Mouse (Mus musculus) heart, adult 2 months (tissue): ENCODE data around the gene Fdxr. TPM values are rescaled to one million over a fixed set of nuclear protein-coding genes. Genes with fewer than 3 reads are reported as not detected.

ENCODE experiments used
- DNase-seq, 2 experiments: peaks; one replicate each; pipeline ENCODE4 v3.0.0; 2021
- H3K27ac ChIP-seq: fragments of 200-600 bp; 2 replicates; pipeline ENCODE4 v1.8.1; 2022
- H3K27me3 ChIP-seq: fragments of 200-500 bp; 2 replicates; pipeline ENCODE4 v1.6.1; 2012; ENCODE audit warnings: mild to moderate bottlenecking, low read length, inconsistent platforms, mixed read lengths; ENCODE audit not compliant: control insufficient read depth, insufficient read depth
- H3K36me3 ChIP-seq: fragments of 200-500 bp; 2 replicates; pipeline ENCODE4 v1.6.1; 2012; ENCODE audit warnings: low read length, inconsistent platforms; ENCODE audit not compliant: control insufficient read depth, insufficient read depth
- H3K4me1 ChIP-seq: fragments of 200-500 bp; 2 replicates; pipeline ENCODE4 v1.6.1; 2011; ENCODE audit warnings: low read length; ENCODE audit not compliant: control insufficient read depth, insufficient read depth
- H3K4me3 ChIP-seq: fragments of 200-600 bp; 2 replicates; pipeline ENCODE4 v1.8.1; 2022
- H3K79me2 ChIP-seq: fragments of 200-500 bp; replicated peaks from 2 replicates; pipeline ENCODE4 v1.6.1; 2012; ENCODE audit warnings: mild to moderate bottlenecking, inconsistent platforms, low read length, moderate library complexity, mixed read lengths; ENCODE audit not compliant: control insufficient read depth, insufficient read depth
- H3K9ac ChIP-seq: fragments of 200-500 bp; 2 replicates; pipeline ENCODE4 v1.6.1; 2012; ENCODE audit warnings: low read depth, mild to moderate bottlenecking, control low read depth, inconsistent platforms, low read length, mixed read lengths
- CTCF ChIP-seq: fragments of 200-600 bp; IDR thresholded peaks from 2 replicates; pipeline ENCODE4 v1.8.1; 2022; ENCODE audit warnings: antibody characterized with exemption, mild to moderate bottlenecking, moderate library complexity
- EP300 ChIP-seq: fragments of 200-500 bp; IDR thresholded peaks from 2 replicates; pipeline ENCODE4 v1.6.1; 2011; ENCODE audit warnings: low read depth, low read length, control low read depth; ENCODE audit not compliant: insufficient read depth
- POLR2A ChIP-seq: fragments of 200-500 bp; IDR thresholded peaks from 2 replicates; pipeline ENCODE4 v1.6.1; 2011; ENCODE audit warnings: mild to moderate bottlenecking, low read depth, low read length, control low read depth; ENCODE audit not compliant: insufficient read depth
- WGBS: fragments of 180-500 bp; shearing (Covaris S2); methylation state at CpG from one replicate; pipeline ENCODE4 v1.1.7; 2018; 5-methylcytosine and 5-hydroxymethylcytosine counted together
- intact Hi-C: fragments of 180-260 bp; cut with DNase I; formaldehyde crosslinking; loops from one replicate; pipeline ENCODE4 v1.15.1; 2025
- polyA plus RNA-seq: library from polyadenylated mRNA; depleted of rRNA; stranded (reverse); fragments of >200 nt; gene quantifications from 2 replicates; pipeline ENCODE4 v1.2.3, GENCODE M21; 2012
- total RNA-seq, 2 experiments: library from RNA; stranded (reverse); gene quantifications; 2 replicates each; pipeline ENCODE4 v1.2.3; 2021

Fdxr gene
- total and polyA plus RNA-seq, 3 experiments, result 7.1 to 8.8 (median 8.4) TPM

- Histone ChIP-seq H3K4me3 (no peak overlapping the region), H3K79me2 (no peaks in the 10 kb centered on the region), H3K36me3 (no peaks in the 10 kb centered on the region), H3K27ac (no peak overlapping the region), H3K4me1 (peaks cover 7% of the 10 kb centered on the region), H3K27me3 (no peaks in the 10 kb centered on the region), H3K9ac (no peak overlapping the region)
- no peak for TF ChIP-seq POLR2A
- no peak for TF ChIP-seq CTCF
- TF ChIP-seq EP300, result no peak
- DNase-seq, result no peak
- 67% methylated on average over 12 of the region's 12 CpGs for WGBS
- intact Hi-C loops, result no loop called here
Measured at GRCm38 (mm10) chr11:115227640-115228039, 49.2 kb downstream of the Fdxr start.

DNA sequence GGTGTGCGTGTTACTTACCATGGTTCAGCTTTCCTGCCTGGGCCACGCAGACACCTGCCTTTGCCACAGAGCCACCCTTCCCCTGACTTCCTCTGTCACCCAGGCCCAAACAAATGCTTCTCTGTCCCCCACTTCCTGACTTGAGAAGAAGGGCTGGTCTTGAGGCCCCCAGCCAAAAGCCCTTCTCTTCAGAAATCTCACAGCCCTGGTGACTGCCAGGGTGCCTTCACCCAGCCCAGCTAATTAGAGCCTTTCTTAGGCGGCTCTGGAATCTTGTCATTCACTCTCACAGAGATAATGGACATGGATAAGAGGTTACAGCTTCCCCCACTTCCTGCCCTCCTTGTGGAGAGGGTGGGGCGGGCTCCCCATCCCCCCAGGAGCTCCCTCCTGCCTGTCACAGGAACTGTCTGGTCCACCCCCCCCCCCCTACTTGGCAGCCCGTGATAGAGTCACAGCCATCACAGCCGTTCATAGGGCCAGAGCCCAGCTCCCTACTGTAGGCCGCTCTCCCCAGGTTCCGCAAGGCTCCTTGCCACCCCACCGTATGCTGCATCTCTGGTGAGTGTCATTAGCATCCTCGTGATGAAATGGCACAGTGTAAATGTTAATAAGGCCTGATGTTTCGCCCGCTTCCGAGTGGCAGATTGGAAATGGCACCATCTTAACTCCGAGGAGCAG lies 49.9 kb downstream of the Fdxr start:
- peaks cover 7% of the 10 kb centered on the region for H3K4me1 ChIP-seq
- no peak overlapping the region for H3K27ac ChIP-seq
- H3K9ac ChIP-seq, result no peak overlapping the region
- no peak overlapping the region for H3K4me3 ChIP-seq
- TF ChIP-seq EP300 (no peak), CTCF (no peak), POLR2A (no peak)
- no peaks in the 10 kb centered on the region for H3K79me2 ChIP-seq
- intact Hi-C loops, result no loop called here
- 44% methylated on average over 14 of the region's 14 CpGs for WGBS
- no peaks in the 10 kb centered on the region for H3K27me3 ChIP-seq
- no peaks in the 10 kb centered on the region for H3K36me3 ChIP-seq
- peak in 1 of 2 experiments; percentile 44 for DNase-seq

DNA sequence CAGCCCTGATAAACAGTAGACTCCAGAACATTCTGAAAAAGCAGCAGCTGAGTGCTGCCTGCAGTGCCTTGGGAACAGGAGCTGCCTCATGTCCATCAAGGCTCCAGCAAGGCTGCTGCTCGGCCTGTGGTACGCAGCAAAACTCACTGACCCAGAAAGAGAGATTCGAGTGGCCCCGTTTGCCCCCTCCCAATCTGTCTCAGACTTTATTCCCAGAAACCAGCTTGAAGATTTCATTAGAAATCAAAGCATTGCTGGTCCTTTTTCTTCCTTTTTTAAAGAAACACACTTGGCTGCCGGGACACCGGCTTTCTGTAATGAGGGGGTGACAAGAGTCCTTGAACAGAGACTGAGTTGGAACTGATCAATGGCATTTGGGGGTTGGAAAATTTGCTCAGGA lies 51.5 kb downstream of the Fdxr start:
- Histone ChIP-seq H3K4me1 (peaks cover 7% of the 10 kb centered on the region), H3K27ac (no peak overlapping the region), H3K4me3 (no peak overlapping the region), H3K36me3 (no peaks in the 10 kb centered on the region), H3K27me3 (no peaks in the 10 kb centered on the region), H3K79me2 (no peaks in the 10 kb centered on the region), H3K9ac (no peak overlapping the region)
- TF ChIP-seq CTCF (no peak), POLR2A (no peak), EP300 (no peak)
- 73% methylated on average over 6 of the region's 6 CpGs for WGBS
- intact Hi-C loops, result no loop called here
- no peak for DNase-seq

DNA sequence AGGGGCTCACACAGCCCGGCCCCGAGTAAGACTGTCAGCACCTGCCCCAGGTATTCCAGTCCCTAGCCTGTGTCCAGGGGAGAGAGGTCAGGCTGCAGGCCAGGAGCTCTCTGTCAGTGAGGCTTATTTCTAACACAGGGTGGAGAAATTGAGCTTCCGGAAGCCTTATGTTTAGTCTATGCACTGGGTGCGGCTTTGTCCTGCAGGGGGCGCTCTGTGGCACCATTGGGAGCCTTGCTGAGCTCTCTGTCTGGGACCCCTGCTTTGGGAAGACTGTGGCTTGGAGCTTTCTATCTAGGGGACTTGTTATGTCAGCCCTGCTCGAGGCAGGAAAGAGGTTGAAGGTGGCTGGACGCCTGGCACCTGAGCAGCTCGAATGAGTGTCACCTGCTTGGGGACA lies 52.0 kb downstream of the Fdxr start:
- Histone ChIP-seq H3K4me1 (peaks cover 7% of the 10 kb centered on the region), H3K79me2 (no peaks in the 10 kb centered on the region), H3K9ac (no peak overlapping the region), H3K4me3 (no peak overlapping the region), H3K27ac (no peak overlapping the region), H3K27me3 (no peaks in the 10 kb centered on the region), H3K36me3 (no peaks in the 10 kb centered on the region)
- DNase-seq, result peak; percentile 28 to 61
- intact Hi-C loops, result no loop called here
- no peak for TF ChIP-seq POLR2A
- peak; percentile 69 for TF ChIP-seq CTCF
- WGBS, result 48% methylated on average over 8 of the region's 8 CpGs

GRCm38 (mm10) chr11:115223877-115224276 lies 53.0 kb downstream of the Fdxr start:
- Histone ChIP-seq H3K27ac (no peak overlapping the region), H3K9ac (no peak overlapping the region), H3K79me2 (no peaks in the 10 kb centered on the region), H3K27me3 (no peaks in the 10 kb centered on the region), H3K4me3 (no peak overlapping the region), H3K36me3 (no peaks in the 10 kb centered on the region), H3K4me1 (peaks cover 13% of the 10 kb centered on the region)
- 53% methylated on average over 6 of the region's 6 CpGs for WGBS
- TF ChIP-seq POLR2A, result no peak
- TF ChIP-seq CTCF, result no peak
- no peak for TF ChIP-seq EP300
- no peak for DNase-seq
- intact Hi-C loops, result no loop called here

- Histone ChIP-seq H3K4me3 (no peak overlapping the region), H3K79me2 (no peaks in the 10 kb centered on the region), H3K27ac (no peak overlapping the region), H3K36me3 (no peaks in the 10 kb centered on the region), H3K9ac (no peak overlapping the region), H3K4me1 (peaks cover 14% of the 10 kb centered on the region), H3K27me3 (no peaks in the 10 kb centered on the region)
- TF ChIP-seq CTCF (no peak), EP300 (no peak), POLR2A (no peak)
- WGBS, result 75% methylated on average over 11 of the region's 11 CpGs
- DNase-seq, result no peak
- intact Hi-C loops, result no loop called here
Measured at GRCm38 (mm10) chr11:115223451-115223850, 53.4 kb downstream of the Fdxr start.
